Mouse (Mus musculus): ENCODE results near the gene Cdkl5.

The Cdkl5 gene

DNA sequence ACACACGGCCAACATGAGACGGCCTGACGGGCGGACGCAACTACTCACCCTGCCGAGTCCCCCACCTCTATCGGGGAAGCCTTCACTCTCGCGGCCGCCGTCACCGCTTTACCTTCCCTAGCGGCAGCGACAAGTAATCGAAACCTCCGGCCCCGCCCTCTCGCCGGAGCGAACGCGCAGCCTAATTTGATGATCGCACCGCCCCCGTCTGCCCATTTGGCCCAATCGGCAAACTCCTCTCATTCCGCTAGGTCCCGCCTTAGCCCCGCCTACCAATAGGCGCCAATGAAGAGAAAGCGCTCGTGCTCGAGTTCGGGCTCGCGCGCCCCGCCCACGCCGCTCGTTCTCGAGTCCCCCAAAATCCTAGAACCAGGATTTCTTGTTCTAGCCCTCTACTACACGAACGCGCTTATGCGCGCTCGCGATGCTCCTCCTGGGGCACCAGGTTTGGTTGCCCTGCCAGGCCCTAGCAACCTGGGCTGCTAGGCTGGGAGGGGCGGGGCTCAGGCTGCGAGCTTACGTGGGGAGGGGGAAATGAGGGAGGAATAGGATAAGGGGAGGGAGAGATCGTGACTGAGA, at the start of gene Cdkl5:
TSS of gene Cdkl5 (minus strand) at position 162 of the 579 bp plus-strand sequence.
- peak; percentile 91 to 95 for DNase-seq (ENCODE audit: low spot score in 2 of 2)

DNA sequence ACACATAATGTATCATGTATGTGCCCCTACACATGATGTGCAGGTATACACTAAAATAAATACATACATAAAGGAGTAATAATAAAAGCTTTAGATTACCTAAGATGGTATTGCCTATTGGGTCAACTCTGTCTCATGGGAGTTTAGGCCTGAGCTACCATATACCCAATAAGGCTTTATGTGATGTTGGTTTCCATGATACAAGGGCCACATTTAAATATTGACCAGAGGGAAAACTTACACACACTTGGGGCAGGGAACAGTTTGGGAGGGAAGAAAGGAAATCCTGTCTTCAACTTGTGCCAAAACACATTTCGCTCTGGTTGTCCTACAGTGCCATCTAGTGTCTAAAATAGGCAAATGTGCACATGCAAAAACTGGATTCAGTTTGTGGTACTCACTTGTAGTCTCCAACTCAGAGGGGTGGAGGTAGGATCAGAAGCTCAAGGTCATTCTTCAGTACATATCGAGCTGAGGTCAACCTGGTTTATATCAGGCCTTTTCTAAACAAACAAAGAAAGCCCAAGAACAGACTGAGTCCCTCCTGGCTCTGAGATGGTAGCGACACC, 38.8 kb upstream of the Cdkl5 start:
- DNase-seq (ENCODE audit: low spot score in 2 of 2): peak in 1 of 2 experiments; percentile 2

DNA sequence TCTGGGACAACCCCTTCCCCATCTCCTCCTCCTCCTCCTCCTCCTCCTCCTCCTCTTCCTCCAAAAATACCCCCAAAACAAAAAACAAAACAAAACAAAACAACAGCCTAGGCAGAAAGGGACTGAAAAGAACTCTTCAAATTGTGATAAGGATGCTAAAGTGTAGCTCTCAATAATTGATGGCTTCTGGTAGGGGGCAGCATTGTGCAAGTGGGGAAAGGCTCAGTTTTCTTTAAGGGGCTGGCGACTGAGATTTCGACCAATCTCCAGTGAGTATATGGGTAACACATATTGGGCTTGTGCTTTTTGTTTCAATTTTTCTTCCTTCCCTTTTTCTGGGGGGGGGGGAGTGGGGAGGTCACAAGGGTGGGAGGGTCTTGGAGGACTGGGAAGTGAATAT, 37.9 kb upstream of the Cdkl5 start:
- no peak for DNase-seq (ENCODE audit: low spot score in 2 of 2)

DNA sequence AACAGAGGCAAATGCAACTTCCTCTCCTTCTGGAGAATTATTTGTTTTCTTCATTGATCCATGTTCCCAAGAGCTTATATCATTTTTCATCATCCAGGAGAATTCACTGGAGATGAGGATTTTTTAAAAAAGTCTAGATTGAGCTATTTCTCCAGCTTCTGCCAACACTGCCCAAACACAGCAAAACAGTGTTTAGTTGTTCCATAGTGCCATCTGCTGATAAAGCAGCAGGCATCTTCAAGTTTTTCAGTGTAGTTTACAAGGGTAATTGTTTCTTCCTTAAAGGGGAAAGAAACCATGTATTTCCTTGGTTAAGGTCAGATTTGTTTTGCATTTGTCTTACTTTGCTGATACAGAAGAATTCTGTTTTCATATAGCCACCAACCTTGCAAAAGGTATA, 35.7 kb upstream of the Cdkl5 start:
- DNase-seq (ENCODE audit: low spot score in 2 of 2): no peak

DNA sequence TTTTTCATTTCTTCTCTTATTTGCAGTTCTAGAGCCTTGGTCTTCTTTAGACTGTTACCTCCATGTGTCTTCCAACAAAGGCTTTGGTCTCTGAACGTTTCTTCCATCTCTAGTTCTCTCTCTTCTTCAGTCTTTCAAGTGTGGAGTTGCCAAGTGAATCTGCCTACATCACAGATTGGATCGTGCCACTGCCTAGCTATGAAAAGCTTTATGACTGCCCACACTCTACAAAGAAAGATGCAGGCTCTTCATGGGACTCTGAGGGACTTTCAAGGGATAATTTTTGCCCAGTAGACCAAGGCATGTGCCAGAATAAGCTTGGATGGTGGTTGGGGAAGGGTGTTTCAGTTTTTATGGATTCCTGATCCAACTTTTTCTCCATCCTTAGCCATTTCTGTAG, 30.0 kb upstream of the Cdkl5 start:
- no peak for DNase-seq (ENCODE audit: low spot score in 2 of 2)

DNA sequence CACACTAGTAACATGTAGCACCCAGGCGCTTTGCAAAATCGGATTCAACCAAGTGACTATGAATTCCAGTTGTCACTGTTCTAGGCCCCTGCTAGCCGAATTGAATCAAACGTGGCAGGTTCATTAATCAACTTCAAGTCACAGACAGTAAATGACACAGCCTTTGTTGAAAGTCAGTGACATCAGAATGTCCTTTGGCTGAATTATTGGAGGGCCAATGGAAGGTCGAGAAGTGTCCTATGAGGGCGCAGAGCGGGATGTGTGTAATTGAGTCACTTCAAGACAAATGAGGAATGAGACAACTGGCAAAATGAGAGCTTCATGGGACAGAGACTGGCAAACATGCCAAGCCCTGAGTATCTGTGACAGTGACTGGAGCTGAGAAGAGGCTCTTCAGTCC, 27.0 kb upstream of the Cdkl5 start:
- no peak for DNase-seq (ENCODE audit: low spot score in 2 of 2)

DNA sequence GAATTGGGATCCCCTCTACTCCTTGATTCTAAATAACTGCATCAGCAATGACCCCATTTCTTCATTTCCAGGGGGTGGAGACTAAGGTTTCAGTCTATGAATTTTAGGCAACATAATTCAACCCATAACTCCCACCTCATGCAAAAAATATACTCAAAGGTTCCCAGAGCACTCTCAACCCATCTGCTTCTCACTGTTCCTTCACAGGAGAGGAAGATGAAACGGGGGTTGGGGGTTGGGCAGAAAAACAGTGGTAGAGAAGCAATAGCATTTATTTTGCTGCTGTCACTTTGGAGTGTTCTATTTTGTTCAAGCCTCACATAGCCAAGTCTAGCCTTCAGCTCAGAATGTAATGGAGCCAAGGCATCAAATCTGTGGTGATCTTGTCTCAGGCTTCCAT, 23.7 kb upstream of the Cdkl5 start:
- DNase-seq (ENCODE audit: low spot score in 2 of 2): no peak

DNA sequence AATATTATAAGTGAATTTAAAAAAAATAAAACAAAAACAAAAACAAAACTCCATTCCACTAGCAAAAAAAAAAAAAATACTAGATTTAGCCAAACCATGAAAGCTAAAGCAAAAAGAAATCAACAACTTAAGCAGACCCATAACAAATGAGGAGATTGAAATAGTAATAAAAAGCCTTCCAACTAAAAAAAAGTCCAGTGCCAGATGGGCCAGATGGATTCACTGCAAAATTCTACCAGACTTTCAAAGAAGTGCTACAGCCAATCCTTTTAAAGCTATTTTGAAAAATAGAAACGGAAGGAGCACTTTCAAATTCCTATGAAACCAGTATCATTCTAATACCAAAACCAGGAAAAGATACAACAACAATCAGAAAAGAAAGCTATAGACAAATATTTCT, 11.8 kb upstream of the Cdkl5 start:
- DNase-seq (ENCODE audit: low spot score in 2 of 2): no peak

DNA sequence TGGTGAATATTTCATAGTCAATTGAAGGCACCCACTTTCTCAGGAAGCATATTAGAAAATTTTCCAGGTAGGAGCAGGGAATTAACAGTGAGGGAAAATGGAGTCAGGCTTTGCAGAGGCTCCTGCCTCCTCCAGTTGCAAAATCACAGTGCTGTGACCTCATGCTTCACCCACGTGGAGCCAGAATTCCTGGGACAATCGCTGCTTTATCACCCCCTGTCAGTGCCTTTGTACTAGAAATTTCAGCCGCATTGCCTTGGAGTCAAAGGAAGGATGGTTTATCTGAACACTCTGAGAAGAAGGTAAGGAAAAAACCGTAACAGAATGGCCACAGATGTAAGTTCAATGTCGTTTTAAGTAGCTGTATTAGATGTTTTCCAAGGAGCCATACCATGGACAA, 1.5 kb upstream of the Cdkl5 start:
- DNase-seq (ENCODE audit: low spot score in 2 of 2): no peak

DNA sequence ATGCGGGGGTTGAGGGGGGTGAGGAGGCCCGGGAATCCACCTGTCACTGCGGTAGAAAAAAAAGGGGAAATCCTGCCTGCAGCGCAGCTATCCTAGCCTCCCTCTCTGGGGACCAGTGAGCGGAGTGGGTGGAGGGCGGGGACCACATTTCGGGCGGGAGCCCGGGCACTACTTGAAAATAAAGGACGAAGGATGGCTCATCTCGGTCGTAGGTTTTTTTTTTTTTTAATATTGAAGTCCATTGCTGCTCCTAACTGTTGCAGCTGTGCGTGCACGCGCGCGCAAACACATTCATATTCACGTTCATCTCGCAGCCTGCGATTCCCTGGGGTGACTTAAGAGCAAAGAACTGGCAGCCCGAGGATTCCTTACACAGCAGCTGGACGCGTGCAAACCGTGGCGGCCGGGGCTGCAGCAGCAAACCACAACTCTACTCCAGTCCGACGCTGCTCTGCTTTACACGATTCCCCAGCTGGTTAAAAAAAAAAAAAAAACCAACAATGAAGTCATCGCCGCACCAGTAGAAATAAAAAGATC, 695 bp upstream of the Cdkl5 start:
- no peak for DNase-seq (ENCODE audit: low spot score in 2 of 2)

DNA sequence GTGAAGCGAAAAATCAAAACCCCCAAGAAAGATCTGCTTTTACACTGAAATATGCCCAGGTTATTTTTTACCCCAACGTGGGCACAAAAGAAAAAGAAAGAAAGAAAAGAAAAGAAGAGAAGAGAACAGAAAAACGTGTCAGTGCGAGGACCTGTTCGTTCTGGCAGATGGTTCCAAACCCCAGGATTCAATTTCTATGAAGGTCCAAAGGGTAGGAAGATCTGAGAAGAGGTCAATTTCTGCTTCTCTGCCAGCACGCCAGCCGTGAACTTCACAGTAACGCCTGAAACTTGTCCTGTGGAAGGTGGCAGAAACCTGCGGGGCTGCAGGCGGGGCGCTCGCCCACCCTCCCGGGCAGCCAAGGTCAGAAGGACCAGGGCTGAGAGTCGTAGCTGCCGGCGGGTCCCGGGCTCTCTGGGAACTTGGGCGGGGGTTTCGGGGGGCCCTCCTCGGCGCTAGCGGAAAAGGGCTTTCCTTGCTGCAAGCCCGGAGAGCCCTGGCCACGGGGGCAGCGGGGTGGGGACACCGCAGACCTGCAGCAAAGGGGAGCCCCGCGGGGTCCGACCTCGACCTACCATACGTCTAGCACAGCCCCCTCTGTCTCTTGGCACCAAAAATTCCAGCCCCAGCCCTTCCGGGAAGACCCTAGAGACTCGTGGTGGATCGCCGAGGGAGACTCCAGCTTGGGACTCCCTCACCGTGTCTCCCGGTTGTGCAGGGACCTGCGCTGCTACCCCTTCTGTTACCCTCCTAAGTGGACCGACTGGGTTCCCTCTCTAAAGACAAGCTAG, 560 bp downstream of the Cdkl5 start:
- DNase-seq (ENCODE audit: low spot score in 2 of 2): no peak

DNA sequence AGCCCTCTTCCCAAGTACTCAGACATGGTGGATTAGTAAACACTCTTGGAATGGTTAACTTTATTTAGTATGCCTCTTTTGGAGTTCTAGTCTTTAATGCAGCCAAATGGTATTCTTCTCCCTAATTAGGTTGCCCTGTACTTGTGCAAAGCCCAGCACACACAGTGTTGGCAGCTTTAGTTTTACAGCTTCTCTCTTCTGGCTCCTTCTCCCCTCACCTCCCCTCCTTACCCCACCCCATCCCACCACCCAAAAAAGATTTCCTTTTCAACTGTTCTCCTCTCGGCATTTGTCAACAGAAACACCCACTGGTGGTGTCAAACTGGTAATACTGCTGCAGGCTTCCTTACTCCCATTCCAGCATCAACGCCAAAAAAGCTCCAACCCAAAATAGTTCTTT, 1.8 kb downstream of the Cdkl5 start:
- DNase-seq (ENCODE audit: low spot score in 2 of 2): no peak

DNA sequence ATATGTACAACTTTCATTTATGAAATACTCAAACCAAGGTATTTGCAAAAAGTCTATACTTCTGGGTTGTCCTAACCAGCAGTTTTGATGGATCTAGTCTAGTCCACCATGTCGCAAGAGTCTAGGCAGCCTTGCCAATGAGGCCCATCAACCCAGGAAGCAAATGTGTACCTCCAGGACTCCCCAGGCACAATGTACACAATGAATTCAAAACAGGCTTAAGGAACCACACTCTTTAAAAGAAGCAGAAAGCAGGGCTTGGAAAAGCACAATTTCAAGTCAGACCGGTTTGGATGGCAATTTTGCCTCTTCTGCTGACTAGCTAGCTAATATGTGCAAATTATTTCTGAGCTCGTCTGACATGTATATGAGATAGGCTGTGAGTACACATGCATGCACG, 4.2 kb downstream of the Cdkl5 start:
- DNase-seq (ENCODE audit: low spot score in 2 of 2): no peak

DNA sequence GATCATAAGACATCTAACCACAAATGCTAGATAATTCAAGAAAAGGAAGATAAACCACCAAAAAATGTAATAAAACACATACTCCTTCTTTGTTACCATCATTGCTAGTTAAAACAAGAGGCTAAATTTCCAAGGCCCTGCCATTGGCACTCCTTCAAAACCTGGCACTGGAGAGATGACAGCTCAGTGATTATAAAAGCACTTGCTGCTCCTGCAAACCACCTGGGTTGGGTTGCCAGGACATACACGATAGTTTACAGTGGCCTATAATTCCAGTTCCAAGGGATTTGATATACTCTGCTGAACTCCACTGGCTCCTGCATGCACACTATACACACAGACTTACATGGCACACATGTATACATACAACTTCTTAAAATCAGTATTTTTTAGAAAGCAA, 16.6 kb downstream of the Cdkl5 start:
- DNase-seq (ENCODE audit: low spot score in 2 of 2): no peak

DNA sequence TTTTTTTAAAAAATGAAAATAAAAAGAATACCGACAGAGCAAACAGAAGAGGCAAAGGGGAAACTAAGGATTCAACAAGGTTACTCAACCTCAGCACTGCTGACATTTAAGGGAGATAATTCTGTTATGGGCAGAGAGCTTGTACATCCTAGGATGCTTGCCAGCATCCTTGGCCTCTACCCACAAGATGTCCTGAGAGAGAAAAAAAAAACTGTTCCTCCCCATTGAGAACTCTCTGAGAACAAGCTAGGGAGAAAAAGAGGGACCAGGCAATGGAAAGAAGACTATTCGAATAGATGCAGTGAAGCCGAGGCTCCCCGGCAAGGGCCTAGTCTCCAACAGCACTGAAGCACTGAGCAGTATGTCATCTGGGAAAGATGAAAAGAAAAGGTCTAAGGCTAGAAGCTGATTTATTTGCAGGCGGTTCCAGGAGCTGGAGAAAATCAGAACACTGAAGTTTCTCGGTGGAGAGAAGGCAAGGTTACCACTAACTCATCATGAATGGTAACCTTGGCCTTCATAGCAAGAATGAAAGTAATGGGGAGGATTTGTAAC, 22.4 kb downstream of the Cdkl5 start:
- DNase-seq (ENCODE audit: low spot score in 2 of 2): no peak

DNA sequence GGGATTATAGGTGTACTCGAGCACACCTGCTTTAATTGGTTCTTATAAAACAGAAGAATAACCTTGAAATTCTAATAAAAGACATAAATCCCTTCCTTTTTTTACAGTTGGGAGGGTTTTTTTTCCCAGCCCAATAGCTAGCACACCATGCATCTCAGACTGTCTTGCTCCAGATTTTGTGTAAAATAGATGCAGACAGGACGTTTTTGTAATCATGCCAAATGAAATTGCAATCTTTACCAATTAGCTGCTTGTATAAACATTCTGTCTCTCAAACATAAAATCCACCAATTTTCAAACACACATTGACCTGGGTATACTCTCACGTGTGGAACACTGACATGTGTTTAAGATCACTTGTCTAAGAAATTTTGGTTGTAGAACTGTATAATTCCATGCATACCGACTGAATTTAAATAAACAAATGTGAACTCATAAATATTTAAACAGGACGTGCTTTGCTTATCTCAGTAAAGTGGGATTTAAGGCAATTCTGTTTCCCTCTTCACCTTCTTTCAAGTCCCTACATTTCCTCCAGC, 35.8 kb downstream of the Cdkl5 start:
- no peak for DNase-seq (ENCODE audit: low spot score in 2 of 2)

DNA sequence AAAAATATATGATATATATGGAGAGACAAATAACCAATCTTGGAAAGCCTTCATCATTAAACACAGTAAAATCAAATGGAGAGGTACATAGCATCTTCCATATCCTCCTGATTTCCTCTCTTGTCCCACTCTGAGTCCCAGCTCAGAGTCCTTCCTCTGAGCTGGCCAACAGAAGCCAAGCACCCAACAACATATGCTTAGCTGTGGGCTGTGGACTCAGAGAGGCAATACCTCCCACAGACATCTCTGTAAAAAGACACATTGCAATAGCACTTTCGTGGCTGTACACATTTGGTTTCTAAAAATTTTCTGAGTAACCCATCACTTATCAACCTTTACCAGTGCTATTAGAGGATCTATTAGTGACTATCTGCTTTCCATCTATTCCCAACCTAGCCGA, 44.9 kb downstream of the Cdkl5 start:
- DNase-seq (ENCODE audit: low spot score in 2 of 2): no peak

DNA sequence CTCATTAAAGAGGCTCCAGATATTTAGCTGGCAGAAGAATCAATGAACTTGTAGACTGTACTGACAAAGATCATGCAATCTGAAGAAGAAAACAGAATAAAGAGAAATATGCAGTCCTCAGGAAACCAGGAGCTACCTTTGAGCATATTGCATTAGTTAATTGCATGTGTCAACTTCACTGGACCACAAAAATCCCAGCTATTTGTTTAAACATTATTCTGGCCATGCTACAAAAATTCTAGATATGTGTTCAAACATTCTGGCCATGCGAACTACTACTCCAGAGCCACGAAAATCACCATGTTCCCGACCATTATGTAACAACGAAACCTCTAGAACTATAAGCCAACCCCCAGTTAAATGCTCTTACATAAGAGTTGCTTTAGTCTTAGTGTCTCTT, 49.8 kb downstream of the Cdkl5 start:
- DNase-seq (ENCODE audit: low spot score in 2 of 2): no peak

DNA sequence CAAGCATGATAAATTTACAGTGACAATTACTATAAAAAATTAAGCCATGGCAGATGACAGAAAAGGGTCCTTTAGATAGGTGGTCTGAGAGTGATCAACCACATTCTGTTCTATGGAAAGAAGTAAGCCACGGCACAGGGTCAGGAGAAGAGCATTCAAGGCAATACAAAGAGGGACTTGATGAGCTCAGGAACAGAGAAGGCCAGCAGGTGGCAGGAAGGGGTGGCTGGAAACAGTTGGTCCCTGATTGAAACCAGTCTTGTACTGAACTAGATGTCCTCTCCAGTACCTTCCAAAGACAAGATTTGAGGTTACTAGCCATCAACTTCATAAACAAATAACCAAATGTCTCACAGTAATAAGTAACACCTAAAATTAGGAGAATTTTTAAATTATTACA, 59.0 kb downstream of the Cdkl5 start:
- no peak for DNase-seq (ENCODE audit: low spot score in 2 of 2)

DNA sequence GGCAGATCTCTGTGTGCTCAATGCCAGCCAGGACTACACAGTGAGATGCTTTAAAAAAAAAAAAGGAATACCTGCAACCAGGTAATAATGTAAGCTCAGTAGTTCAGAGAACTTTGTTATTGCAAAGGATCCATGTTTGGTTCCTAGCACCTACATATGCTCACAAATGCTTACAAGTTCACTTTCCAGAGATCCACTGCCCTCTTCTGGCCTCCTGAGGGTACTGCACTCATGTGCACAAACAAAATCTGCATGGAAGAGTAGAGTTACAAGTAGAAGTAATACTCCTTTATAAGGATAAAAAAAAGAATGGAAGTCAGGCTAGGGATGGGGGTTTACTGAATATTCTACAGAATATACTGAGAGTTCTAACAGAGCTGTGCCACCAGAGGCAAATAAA, 63.8 kb downstream of the Cdkl5 start:
- peak in 1 of 2 experiments; percentile 0 for DNase-seq (ENCODE audit: low spot score in 2 of 2)

DNA sequence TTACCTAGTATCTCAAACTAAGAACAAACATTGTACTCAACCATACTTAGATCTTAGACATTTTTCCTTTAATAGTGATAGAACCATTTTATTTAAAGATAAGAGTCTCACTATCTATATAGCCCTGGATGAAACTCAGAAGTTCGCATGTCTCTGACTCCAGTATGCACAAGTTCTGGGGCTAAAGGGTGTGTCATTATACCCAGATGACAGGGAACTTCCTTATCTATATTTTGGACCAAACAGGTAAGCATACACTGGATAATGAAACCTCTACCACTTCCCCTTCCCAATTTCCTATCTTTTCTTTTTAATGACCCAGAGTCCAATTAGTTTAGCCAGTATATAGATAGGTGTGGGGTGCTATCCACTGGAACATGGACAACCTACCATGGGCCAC, 65.6 kb downstream of the Cdkl5 start:
- DNase-seq (ENCODE audit: low spot score in 2 of 2): no peak

DNA sequence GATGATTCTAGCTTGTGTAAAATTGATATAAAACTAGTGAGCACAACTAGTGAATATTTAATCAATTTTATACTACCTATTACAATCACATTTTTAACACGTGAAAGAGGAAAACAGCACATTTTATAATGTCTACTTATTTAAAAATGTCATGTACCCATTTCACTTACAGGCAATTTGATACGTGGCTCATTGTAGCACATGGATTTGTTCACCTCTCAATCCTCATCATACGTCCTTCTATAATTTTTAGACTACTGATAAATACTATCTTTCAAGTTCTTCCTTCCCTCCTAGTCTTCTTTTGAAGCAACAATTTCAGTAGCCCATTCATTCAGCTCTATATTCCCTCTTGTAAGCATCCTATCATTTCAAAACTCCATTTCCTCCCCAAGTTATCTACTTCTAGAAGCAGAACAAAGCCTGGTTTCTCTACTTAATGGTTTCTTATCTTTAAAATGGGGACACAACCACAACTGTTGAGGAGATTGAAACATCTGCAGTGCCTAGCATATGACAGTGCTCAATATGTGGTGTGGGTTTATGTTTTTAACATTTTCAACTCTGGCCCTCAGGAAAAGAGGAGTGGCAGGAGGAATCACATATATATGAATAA, 75.4 kb downstream of the Cdkl5 start:
- no peak for DNase-seq (ENCODE audit: low spot score in 2 of 2)
